Mouse (Mus musculus) embryonic facial prominence, embryonic 13.5 days (tissue): ENCODE measurements around the gene B3gat2. TPM values are rescaled to one million over a fixed set of nuclear protein-coding genes. Genes with fewer than 3 reads are reported as not detected.

Experiments used
- ATAC-seq: fragments of 200-750 bp; cut with Nextera tagmentation; 2 replicates; pipeline ENCODE4 v1.8.0; 2017; ENCODE audit warnings: low read depth; ENCODE audit not compliant: insufficient number of reproducible peaks, insufficient read depth, low FRiP score, low TSS enrichment
- H3K27ac ChIP-seq: fragments of 300-500 bp; sonication (generic); 2 replicates; pipeline ENCODE4 v1.5.1; 2015; ENCODE audit warnings: moderate library complexity, mild to moderate bottlenecking, inconsistent platforms
- H3K27me3 ChIP-seq: fragments of 300-500 bp; sonication (generic); 2 replicates; pipeline ENCODE4 v1.6.1; 2015; ENCODE audit warnings: mild to moderate bottlenecking, inconsistent platforms
- H3K36me3 ChIP-seq: fragments of 300-500 bp; sonication (generic); 2 replicates; pipeline ENCODE4 v1.6.1; 2015; ENCODE audit warnings: mild to moderate bottlenecking, inconsistent platforms
- H3K4me1 ChIP-seq: fragments of 300-500 bp; sonication (generic); 2 replicates; pipeline ENCODE4 v1.6.1; 2015; ENCODE audit warnings: inconsistent platforms
- H3K4me2 ChIP-seq: fragments of 300-500 bp; sonication (generic); 2 replicates; pipeline ENCODE4 v1.6.1; 2015; ENCODE audit warnings: moderate library complexity, mild to moderate bottlenecking, inconsistent platforms
- H3K4me3 ChIP-seq: fragments of 300-500 bp; sonication (generic); 2 replicates; pipeline ENCODE4 v1.5.1; 2015; ENCODE audit warnings: mild to moderate bottlenecking, inconsistent platforms
- H3K9ac ChIP-seq: fragments of 300-500 bp; sonication (generic); 2 replicates; pipeline ENCODE4 v1.6.1; 2015; ENCODE audit warnings: mild to moderate bottlenecking, inconsistent platforms
- H3K9me3 ChIP-seq: fragments of 300-500 bp; sonication (generic); 2 replicates; pipeline ENCODE4 v1.6.1; 2016; ENCODE audit warnings: inconsistent platforms
- WGBS: fragments of 180-500 bp; shearing (Covaris S2); methylation state at CpG from one replicate; pipeline ENCODE4 v1.1.7; 2015; ENCODE audit warnings: mixed read lengths; 5-methylcytosine and 5-hydroxymethylcytosine counted together
- polyA plus RNA-seq: library from polyadenylated mRNA; unstranded; fragments of >200 nt; fragmentation: Nextera tagmentation; extraction: Ambion mirVana; gene quantifications from 2 replicates; pipeline ENCODE4 v1.2.1, GENCODE M21; 2015

The B3gat2 gene
- polyA plus RNA-seq, 1 experiment from 2014 or later = 1.3 TPM

- H3K27me3 ChIP-seq = peaks cover 80% of the 10 kb centered on the region
- ATAC-seq = peak; percentile 82
- H3K9ac ChIP-seq = peak overlapping the region; percentile 65; the same call in 1 of the 2 replicates
- no peaks in the 10 kb centered on the region for H3K36me3 ChIP-seq
- WGBS = 1% methylated on average over 64 of the region's 65 CpGs
- H3K9me3 ChIP-seq = no peaks in the 10 kb centered on the region
- peak overlapping the region; percentile 62 for H3K4me3 ChIP-seq
- peaks cover 20% of the 10 kb centered on the region for H3K4me1 ChIP-seq
- H3K4me2 ChIP-seq = peak overlapping the region; percentile 99
- H3K27ac ChIP-seq = no peak overlapping the region
These were observed 1.5 kb downstream of the B3gat2 start for GRCm38 (mm10) chr1:23762782-23763630.

- WGBS = 2% methylated on average over 7 of the region's 7 CpGs
- ATAC-seq = no peak
- H3K27ac ChIP-seq = no peak overlapping the region
- peaks cover 77% of the 10 kb centered on the region for H3K27me3 ChIP-seq
- no peak overlapping the region for H3K4me3 ChIP-seq
- H3K36me3 ChIP-seq = no peaks in the 10 kb centered on the region
- peaks cover 20% of the 10 kb centered on the region for H3K4me1 ChIP-seq
- H3K9me3 ChIP-seq = no peaks in the 10 kb centered on the region
- H3K9ac ChIP-seq = no peak overlapping the region
- peak overlapping the region; percentile 99 for H3K4me2 ChIP-seq
These were observed 2.2 kb downstream of the B3gat2 start for GRCm38 (mm10) chr1:23763726-23764125.

- H3K27me3 ChIP-seq = peaks cover 68% of the 10 kb centered on the region
- no peak overlapping the region for H3K27ac ChIP-seq
- ATAC-seq = no peak
- H3K36me3 ChIP-seq = no peaks in the 10 kb centered on the region
- 53% methylated on average over 4 of the region's 4 CpGs for WGBS
- H3K4me2 ChIP-seq = no peak overlapping the region
- H3K9ac ChIP-seq = no peak overlapping the region
- no peak overlapping the region for H3K4me3 ChIP-seq
- no peaks in the 10 kb centered on the region for H3K9me3 ChIP-seq
- peaks cover 20% of the 10 kb centered on the region for H3K4me1 ChIP-seq
These were observed 3.2 kb downstream of the B3gat2 start for GRCm38 (mm10) chr1:23764710-23765109.

GRCm38 (mm10) chr1:23773039-23773438 is 11.5 kb downstream of the B3gat2 start:
- H3K4me2 ChIP-seq = no peak overlapping the region
- 52% methylated on average over 3 of the region's 3 CpGs for WGBS

GRCm38 (mm10) chr1:23792737-23793533 is 31.4 kb downstream of the B3gat2 start:
- no peak overlapping the region for H3K9ac ChIP-seq
- peaks cover 3% of the 10 kb centered on the region; the same call in 1 of the 2 replicates for H3K27me3 ChIP-seq
- no peak overlapping the region for H3K4me3 ChIP-seq
- WGBS = 48% methylated on average over 11 of the region's 11 CpGs
- H3K27ac ChIP-seq = no peak overlapping the region
- H3K4me1 ChIP-seq = no peaks in the 10 kb centered on the region
- no peak overlapping the region for H3K4me2 ChIP-seq
- no peaks in the 10 kb centered on the region for H3K9me3 ChIP-seq
- no peaks in the 10 kb centered on the region for H3K36me3 ChIP-seq
- no peak for ATAC-seq

More at GRCm38 (mm10) chr1:23773039-23773438, 11.5 kb downstream of the B3gat2 start:
- H3K9ac ChIP-seq = no peak overlapping the region
- no peak for ATAC-seq
- H3K27me3 ChIP-seq = no peaks in the 10 kb centered on the region
- H3K4me3 ChIP-seq = no peak overlapping the region
- H3K9me3 ChIP-seq = no peaks in the 10 kb centered on the region
- no peak overlapping the region for H3K27ac ChIP-seq
- no peaks in the 10 kb centered on the region for H3K36me3 ChIP-seq
- H3K4me1 ChIP-seq = no peaks in the 10 kb centered on the region

- ATAC-seq = no peak
These were observed 36.8 kb downstream of the B3gat2 start for GRCm38 (mm10) chr1:23798306-23798705.

GRCm38 (mm10) chr1:23821615-23822014 is 60.1 kb downstream of the B3gat2 start:
- H3K4me3 ChIP-seq = no peak overlapping the region
- H3K4me1 ChIP-seq = no peaks in the 10 kb centered on the region
- 42% methylated on average over 5 of the region's 5 CpGs for WGBS
- H3K9ac ChIP-seq = no peak overlapping the region
- no peaks in the 10 kb centered on the region for H3K36me3 ChIP-seq
- H3K9me3 ChIP-seq = no peaks in the 10 kb centered on the region
- no peak overlapping the region for H3K4me2 ChIP-seq
- ATAC-seq = no peak
- no peak overlapping the region for H3K27ac ChIP-seq
- no peaks in the 10 kb centered on the region for H3K27me3 ChIP-seq

More at GRCm38 (mm10) chr1:23798306-23798705, 36.8 kb downstream of the B3gat2 start:
- no peak overlapping the region for H3K9ac ChIP-seq
- no peaks in the 10 kb centered on the region for H3K4me1 ChIP-seq
- peaks cover under 1% of the 10 kb centered on the region; the same call in 1 of the 2 replicates for H3K27me3 ChIP-seq
- 87% methylated on average over 9 of the region's 9 CpGs for WGBS
- no peak overlapping the region for H3K4me2 ChIP-seq
- H3K27ac ChIP-seq = no peak overlapping the region
- H3K9me3 ChIP-seq = no peaks in the 10 kb centered on the region
- no peak overlapping the region for H3K4me3 ChIP-seq
- no peaks in the 10 kb centered on the region for H3K36me3 ChIP-seq

- no peak for ATAC-seq
- no peaks in the 10 kb centered on the region for H3K36me3 ChIP-seq
- H3K27ac ChIP-seq = no peak overlapping the region
- no peak overlapping the region for H3K4me2 ChIP-seq
- no peak overlapping the region for H3K4me3 ChIP-seq
- 40% methylated on average over 13 of the region's 13 CpGs for WGBS
- H3K27me3 ChIP-seq = no peaks in the 10 kb centered on the region
- H3K9ac ChIP-seq = no peak overlapping the region
- H3K9me3 ChIP-seq = no peaks in the 10 kb centered on the region
- H3K4me1 ChIP-seq = no peaks in the 10 kb centered on the region
These were observed 65.6 kb downstream of the B3gat2 start for GRCm38 (mm10) chr1:23826887-23827758.

- no peaks in the 10 kb centered on the region for H3K9me3 ChIP-seq
- H3K27me3 ChIP-seq = no peaks in the 10 kb centered on the region
- 0 out of 2 replicates have a peak, but pooled peaks cover 3% of the 10 kb centered on the region for H3K4me1 ChIP-seq
- 80% methylated on average over 7 of the region's 7 CpGs for WGBS
- no peak overlapping the region for H3K27ac ChIP-seq
- no peaks in the 10 kb centered on the region for H3K36me3 ChIP-seq
- no peak overlapping the region for H3K4me2 ChIP-seq
- no peak for ATAC-seq
- H3K9ac ChIP-seq = no peak overlapping the region
- H3K4me3 ChIP-seq = no peak overlapping the region
These were observed 72.7 kb downstream of the B3gat2 start for GRCm38 (mm10) chr1:23834246-23834645.

- Histone ChIP-seq H3K4me2 (no peak overlapping the region), H3K4me1 (0 out of 2 replicates have a peak, but pooled peaks cover 3% of the 10 kb centered on the region), H3K9me3 (no peaks in the 10 kb centered on the region), H3K4me3 (no peak overlapping the region), H3K27ac (no peak overlapping the region), H3K9ac (no peak overlapping the region), H3K27me3 (no peaks in the 10 kb centered on the region), H3K36me3 (no peaks in the 10 kb centered on the region)
- no peak for ATAC-seq
- 65% methylated on average over 9 of the region's 9 CpGs for WGBS
These were observed 73.3 kb downstream of the B3gat2 start for GRCm38 (mm10) chr1:23834819-23835218.

- H3K4me2 ChIP-seq = no peak overlapping the region
- 87% methylated on average over 4 of the region's 4 CpGs for WGBS
- no peaks in the 10 kb centered on the region for H3K27me3 ChIP-seq
- ATAC-seq = no peak
- H3K27ac ChIP-seq = no peak overlapping the region
- H3K36me3 ChIP-seq = no peaks in the 10 kb centered on the region
- H3K9me3 ChIP-seq = no peaks in the 10 kb centered on the region
- H3K4me1 ChIP-seq = 0 out of 2 replicates have a peak, but pooled peaks cover 3% of the 10 kb centered on the region
- H3K9ac ChIP-seq = no peak overlapping the region
- H3K4me3 ChIP-seq = no peak overlapping the region
These were observed 75.1 kb downstream of the B3gat2 start for GRCm38 (mm10) chr1:23836630-23837029.
